Mouse (Mus musculus): Measurements from ENCODE around the gene Vsig2.

Vsig2 gene

DNA sequence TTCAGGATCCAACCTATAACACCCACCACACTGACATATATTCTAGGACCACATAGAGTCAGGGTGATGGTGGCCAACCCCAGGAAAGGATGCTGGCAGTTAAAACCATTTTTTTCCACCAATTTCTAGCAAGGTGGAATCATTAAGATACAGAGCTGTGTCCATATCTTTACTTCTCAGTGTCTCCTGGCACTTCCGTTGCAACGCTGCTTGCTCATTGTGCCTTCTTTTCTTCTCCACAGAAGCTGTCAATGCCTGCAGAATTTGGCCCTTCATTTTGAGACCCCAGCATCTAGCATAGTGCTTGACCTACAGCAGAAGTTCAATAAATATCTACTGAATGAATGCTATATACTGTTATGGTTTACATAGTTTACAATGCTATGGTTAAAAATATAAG is 28.0 kb downstream of the Vsig2 start:
- DNase-seq (ENCODE audit: low spot score): no peak

DNA sequence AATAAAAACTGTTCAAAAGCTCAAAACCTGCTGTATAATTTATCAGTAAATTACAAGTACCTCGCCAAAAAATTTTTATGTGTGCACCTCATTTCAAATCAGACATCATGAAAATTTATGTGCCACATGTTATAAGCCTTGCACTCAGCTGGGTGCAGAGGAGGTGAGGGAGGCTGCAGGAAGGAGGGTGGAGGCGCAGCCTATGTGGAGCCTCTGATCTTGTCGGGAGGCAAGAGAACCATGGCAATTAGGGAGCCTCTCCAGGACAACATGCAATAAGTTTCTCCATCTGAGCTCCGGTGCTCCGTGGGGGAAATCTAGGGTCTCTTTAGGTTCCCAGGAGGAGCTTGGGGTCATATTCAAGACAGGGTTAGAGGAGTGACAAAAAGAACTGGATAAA is 28.4 kb downstream of the Vsig2 start:
- no peak for DNase-seq (ENCODE audit: low spot score)

DNA sequence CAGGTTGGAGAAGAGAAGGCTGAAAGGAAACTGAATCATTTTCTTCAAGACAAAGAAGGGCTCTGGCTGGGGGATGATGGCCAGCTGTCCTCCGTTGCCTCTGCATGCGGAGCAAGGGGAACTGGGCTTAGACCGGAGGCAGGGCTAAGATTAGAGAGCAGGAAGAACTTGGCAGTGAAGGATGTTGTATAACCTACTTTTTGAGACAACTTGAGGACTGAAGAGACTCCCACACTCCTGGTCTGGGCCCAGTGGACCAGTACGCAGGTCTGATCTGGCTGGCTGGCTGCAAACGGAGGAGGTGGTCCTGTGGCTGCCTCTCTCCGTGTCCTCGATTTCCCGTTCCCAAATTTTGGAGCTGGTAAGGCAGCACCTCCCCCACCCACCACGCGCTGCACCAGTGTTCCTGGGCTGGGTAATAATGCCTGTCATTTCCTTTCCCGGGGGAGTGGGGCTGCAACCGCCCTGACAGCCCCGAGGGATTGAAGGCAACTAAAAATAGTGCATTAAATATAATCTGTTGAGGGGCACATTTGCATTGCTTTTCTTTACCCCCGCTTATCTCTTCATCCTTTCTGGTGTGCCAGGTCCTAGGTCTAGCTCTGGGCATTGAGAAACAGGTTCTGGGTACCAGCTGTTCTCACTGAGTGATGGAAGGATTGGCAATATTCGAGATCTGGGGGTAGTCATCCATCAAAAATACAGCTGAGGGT is 29.0 kb downstream of the Vsig2 start:
- no peak for DNase-seq (ENCODE audit: low spot score)

GRCm38 (mm10) chr9:37568605-37569214 is 29.7 kb downstream of the Vsig2 start:
- DNase-seq (ENCODE audit: low spot score): no peak

DNA sequence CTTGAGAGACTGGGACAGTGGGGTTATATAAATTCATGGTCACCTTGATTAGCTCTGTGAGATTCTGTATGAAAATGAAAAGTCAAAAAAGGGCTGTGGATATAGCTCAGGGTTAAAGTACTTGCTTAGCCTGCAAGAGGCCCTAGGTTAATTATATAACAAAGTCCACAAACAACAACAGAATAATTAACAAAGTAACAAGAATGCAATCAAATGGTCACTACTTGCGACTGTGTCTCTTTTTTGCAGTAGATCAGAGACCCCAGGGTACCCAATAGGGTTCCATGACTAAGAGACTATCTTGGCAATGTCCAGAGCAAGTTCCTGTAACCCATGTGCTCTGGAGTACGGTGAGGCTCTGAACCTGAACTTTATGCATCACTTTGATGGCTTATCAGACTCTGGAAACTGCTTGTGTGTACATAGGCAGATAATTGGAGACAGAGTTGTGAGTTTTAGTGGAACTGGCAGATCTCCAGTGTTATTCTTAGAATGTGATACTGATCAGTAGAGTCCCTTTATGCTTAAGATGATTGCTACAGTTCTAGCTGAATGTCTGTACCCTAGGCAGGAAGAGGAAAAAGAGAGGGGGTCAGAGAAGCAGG is 30.3 kb downstream of the Vsig2 start:
- DNase-seq (ENCODE audit: low spot score): no peak

DNA sequence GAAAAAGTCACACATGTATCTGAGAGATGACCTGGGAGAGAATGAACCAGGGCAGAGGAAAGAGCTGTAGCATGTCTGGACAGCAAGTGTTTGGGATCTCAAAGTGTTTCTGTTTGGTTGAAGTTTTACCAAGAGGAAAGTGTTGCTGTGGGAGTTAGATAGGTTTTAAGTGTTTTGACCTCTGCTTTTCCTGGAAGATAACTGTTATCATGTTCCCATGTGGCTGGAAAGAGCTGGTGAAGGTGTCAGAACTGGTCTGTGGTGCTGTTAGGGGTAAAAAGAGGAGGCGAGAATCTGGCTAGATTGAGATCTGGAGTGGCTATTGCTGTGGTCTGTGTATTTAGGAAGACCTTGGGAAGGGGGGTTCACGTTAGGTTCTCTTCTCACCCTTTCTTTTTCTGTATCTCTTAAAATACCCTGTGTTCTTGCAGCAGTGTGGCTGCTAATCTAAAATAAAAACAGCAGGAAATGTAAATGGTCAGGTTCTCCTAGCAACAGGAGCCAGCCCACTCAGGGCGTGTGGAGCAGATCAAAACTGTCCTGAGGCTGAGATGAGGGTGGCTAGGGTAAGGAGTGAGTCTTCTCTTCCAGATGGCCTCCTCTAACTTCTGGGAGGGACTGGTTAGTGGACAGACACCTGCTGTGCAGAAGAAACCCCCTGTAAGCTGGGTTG is 33.3 kb downstream of the Vsig2 start:
- no peak for DNase-seq (ENCODE audit: low spot score)

GRCm38 (mm10) chr9:37576436-37576930 is 37.4 kb downstream of the Vsig2 start:
- no peak for DNase-seq (ENCODE audit: low spot score)

DNA sequence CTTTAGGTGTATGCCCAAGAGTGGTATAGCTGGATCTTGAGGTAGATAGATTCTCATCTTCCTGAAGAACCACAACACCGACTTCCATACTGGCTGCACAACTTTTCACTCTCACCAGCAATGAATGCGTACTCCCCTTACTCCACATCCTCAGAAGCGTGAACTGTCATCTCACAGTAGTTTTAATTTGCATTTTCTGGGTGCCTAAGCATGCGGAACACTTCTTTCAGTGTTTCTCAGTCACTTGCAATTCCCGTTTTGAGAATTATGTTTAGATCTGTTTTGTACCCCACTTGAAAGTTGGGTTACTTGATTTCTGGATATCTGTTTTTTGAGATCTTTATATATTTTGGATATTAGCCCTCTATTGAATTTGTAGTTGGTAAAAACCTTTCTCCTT is 44.5 kb downstream of the Vsig2 start:
- DNase-seq (ENCODE audit: low spot score): no peak

GRCm38 (mm10) chr9:37586718-37587117 is 47.7 kb downstream of the Vsig2 start:
- no peak for DNase-seq (ENCODE audit: low spot score)

GRCm38 (mm10) chr9:37590381-37590780 is 51.3 kb downstream of the Vsig2 start:
- DNase-seq (ENCODE audit: low spot score): no peak

- DNase-seq (ENCODE audit: low spot score): no peak
These were observed 53.0 kb downstream of the Vsig2 start for GRCm38 (mm10) chr9:37592025-37592424.

DNA sequence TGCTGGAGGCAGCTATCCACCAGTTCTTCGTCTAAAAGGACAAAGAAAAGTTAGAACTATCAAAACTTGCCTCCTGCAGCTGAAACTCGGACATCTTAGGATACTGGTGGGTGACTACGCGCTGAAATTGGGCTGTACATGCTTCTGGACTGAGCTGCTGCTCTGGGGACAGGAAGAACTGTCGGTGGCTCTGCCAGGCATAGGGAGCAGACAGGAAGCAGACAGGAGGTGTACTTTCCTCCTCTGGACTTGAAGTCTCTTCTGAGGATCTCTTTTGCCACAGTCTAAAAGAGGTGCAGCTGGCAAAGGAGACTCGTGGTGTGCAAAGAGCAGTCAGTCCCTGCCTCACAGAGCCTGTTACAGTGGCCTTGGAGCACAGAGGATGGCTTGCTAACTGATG is 53.6 kb downstream of the Vsig2 start:
- no peak for DNase-seq (ENCODE audit: low spot score)

- no peak for DNase-seq (ENCODE audit: low spot score)
These were observed 54.6 kb downstream of the Vsig2 start for GRCm38 (mm10) chr9:37593690-37594089.
